Mouse (Mus musculus) hindbrain, embryonic 16.5 days (tissue): ENCODE measurements around the gene Olfr199. TPM values are rescaled to one million over a fixed set of nuclear protein-coding genes. Genes with fewer than 3 reads are reported as not detected.
"Not testable (repeated sequence)": the region's sequence is repeated elsewhere in the genome, so short reads cannot be mapped to it uniquely, and the experiment has no call there.

Experiments used
- ATAC-seq: fragments of 200-750 bp; cut with Nextera tagmentation; 2 replicates; pipeline ENCODE4 v1.8.0; 2017; ENCODE audit warnings: moderate TSS enrichment, moderate library complexity
- H3K27ac ChIP-seq: fragments of 300-500 bp; sonication (generic); 2 replicates; pipeline ENCODE4 v1.5.1; 2014; ENCODE audit warnings: low read depth, mild to moderate bottlenecking, control low read depth, low read length, moderate library complexity
- H3K27me3 ChIP-seq: fragments of 300-500 bp; sonication (generic); replicated peaks from 2 replicates; pipeline ENCODE4 v1.6.1; 2014; ENCODE audit warnings: low read length; ENCODE audit not compliant: control insufficient read depth, insufficient read depth
- H3K36me3 ChIP-seq: fragments of 300-500 bp; sonication (generic); 2 replicates; pipeline ENCODE4 v1.6.1; 2014; ENCODE audit warnings: mild to moderate bottlenecking, low read length, moderate library complexity, mixed read lengths; ENCODE audit not compliant: control insufficient read depth, insufficient read depth
- H3K4me1 ChIP-seq: fragments of 300-500 bp; sonication (generic); 2 replicates; pipeline ENCODE4 v1.6.1; 2014; ENCODE audit warnings: low read depth, low read length; ENCODE audit not compliant: control insufficient read depth, insufficient read depth
- H3K4me2 ChIP-seq: fragments of 300-500 bp; sonication (generic); 2 replicates; pipeline ENCODE4 v1.6.1; 2014; ENCODE audit warnings: mild to moderate bottlenecking, low read length, control low read depth, moderate library complexity
- H3K4me3 ChIP-seq: fragments of 300-500 bp; sonication (generic); 2 replicates; pipeline ENCODE4 v1.5.1; 2014; ENCODE audit warnings: mild to moderate bottlenecking, low read length, control low read depth, moderate library complexity
- H3K9ac ChIP-seq: fragments of 300-500 bp; sonication (generic); 2 replicates; pipeline ENCODE4 v1.6.1; 2014; ENCODE audit warnings: low read depth, mild to moderate bottlenecking, control low read depth, low read length, moderate library complexity
- H3K9me3 ChIP-seq: fragments of 300-500 bp; sonication (generic); 2 replicates; pipeline ENCODE4 v1.6.1; 2014; ENCODE audit warnings: mild to moderate bottlenecking, low read length, moderate library complexity; ENCODE audit not compliant: control insufficient read depth
- WGBS: fragments of 180-500 bp; shearing (Covaris S2); extraction: QIAGEN DNeasy Blood & Tissue Kit; methylation state at CpG from one replicate; pipeline ENCODE4 v1.1.7; 2014; 5-methylcytosine and 5-hydroxymethylcytosine counted together
- polyA plus RNA-seq: library from polyadenylated mRNA; unstranded; fragments of >200 nt; fragmentation: Nextera tagmentation; extraction: Ambion mirVana; gene quantifications from 2 replicates; pipeline ENCODE4 v1.2.1, GENCODE M21; 2015

Olfr199 gene
- polyA plus RNA-seq, result not detected in 2 replicates

DNA sequence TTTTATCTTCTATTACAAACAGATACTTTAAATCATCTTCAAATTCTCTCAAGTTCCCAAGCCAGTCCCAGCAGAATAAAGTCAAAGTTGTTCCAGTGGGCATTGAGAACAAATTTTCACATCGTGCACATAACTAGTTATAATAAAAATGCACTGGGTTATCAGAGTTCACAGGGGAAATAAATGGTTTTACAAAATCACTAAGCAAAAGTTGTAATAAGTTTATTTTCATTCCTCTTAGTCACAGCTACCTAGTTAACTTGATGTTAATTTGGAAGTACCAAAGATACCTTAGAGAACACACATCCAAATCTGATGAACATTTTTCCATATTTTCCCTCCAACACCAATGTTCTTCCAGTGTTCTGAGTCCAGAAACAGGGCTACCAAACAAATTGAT, at the start of gene Olfr199:
Gene Olfr199 (minus strand): TSS at position 101 of the 400 bp plus-strand sequence.
- H3K4me1 ChIP-seq, ATAC-seq, H3K27me3 ChIP-seq, H3K4me3 ChIP-seq, H3K27ac ChIP-seq, H3K36me3 ChIP-seq, H3K4me2 ChIP-seq, H3K9ac ChIP-seq, H3K9me3 ChIP-seq: not testable (repeated sequence)
- 81% methylated on average over 1 of the region's 1 CpGs for WGBS

DNA sequence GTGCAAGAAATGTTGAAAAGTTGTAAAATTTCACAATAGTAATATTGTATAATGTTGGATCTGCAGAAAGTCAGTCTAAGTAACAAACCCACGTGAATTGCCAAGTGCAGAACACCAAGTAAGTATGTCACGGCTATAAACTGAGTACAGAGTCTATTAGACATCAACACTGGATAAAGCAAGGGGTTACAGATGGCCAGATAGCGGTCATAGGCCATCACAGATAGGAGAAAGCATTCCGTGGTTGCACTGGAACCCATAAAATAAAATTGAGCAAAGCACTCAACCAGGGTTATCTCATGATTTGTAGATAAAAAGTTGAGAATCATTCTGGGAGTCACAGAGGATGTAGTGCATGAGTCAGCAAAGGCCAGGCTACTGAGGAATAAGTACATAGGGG, 49.5 kb upstream of the Olfr199 start:
- WGBS, result 84% methylated on average over 4 of the region's 4 CpGs

GRCm38 (mm10) chr16:59249684-59250083, 30.1 kb upstream of the Olfr199 start:
- Histone ChIP-seq H3K27ac (no peak overlapping the region), H3K4me1 (no peaks in the 10 kb centered on the region), H3K4me3 (no peak overlapping the region), H3K36me3 (no peaks in the 10 kb centered on the region), H3K9ac (no peak overlapping the region), H3K4me2 (no peak overlapping the region), H3K9me3 (peaks cover 4% of the 10 kb centered on the region; the same call in 1 of the 2 replicates), H3K27me3 (no peaks in the 10 kb centered on the region)
- ATAC-seq, result no peak
- 91% methylated on average over 17 of the region's 17 CpGs for WGBS

More for the DNA sequence above, 49.5 kb upstream of the Olfr199 start:
- not testable (repeated sequence) for H3K4me3 ChIP-seq, H3K9me3 ChIP-seq, ATAC-seq, H3K36me3 ChIP-seq, H3K4me2 ChIP-seq, H3K4me1 ChIP-seq, H3K27me3 ChIP-seq, H3K9ac ChIP-seq, H3K27ac ChIP-seq

DNA sequence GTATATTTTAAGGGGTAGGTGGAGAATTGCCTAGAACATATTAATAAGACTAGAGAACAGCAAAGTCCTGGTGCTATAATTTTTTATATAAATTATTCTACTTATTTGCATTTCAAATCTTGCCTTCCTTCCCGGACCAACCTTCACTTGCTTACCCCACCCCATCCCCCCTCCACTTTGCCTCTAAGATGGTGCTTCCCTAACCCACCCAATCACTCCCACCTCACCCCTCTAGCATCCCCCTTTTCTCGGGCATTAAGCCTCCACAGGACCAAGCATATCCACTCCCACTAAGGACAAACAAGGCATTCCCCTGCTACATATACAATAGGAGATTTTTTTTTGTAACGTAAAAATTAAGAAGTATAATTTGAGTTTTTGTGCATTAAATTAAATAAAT, 1.7 kb downstream of the Olfr199 start:
- 84% methylated on average over 3 of the region's 3 CpGs for WGBS
- H3K4me2 ChIP-seq, H3K9ac ChIP-seq, H3K36me3 ChIP-seq, H3K27me3 ChIP-seq, H3K9me3 ChIP-seq, H3K4me1 ChIP-seq, ATAC-seq, H3K4me3 ChIP-seq, H3K27ac ChIP-seq: not testable (repeated sequence)

- H3K27ac ChIP-seq, ATAC-seq, H3K4me2 ChIP-seq, H3K4me3 ChIP-seq, H3K9ac ChIP-seq, H3K9me3 ChIP-seq, H3K4me1 ChIP-seq, H3K27me3 ChIP-seq, H3K36me3 ChIP-seq: not testable (repeated sequence)
- 73% methylated on average over 1 of the region's 1 CpGs for WGBS
Measured at GRCm38 (mm10) chr16:59203433-59203832, 16.1 kb downstream of the Olfr199 start, which contains the start of gene Olfr198. TSS of gene Olfr198 (minus strand) at chr16:59203533.

- WGBS, result 85% methylated on average over 3 of the region's 3 CpGs
- Histone ChIP-seq H3K4me3 (no peak within 1 kb of the TSS), H3K27ac (no peak within 1 kb of the TSS), H3K9me3 (no peaks in the 10 kb centered on the region), H3K4me1 (no peaks in the 10 kb centered on the region), H3K36me3 (no peaks in the 10 kb centered on the region), H3K9ac (no peak within 1 kb of the TSS), H3K4me2 (no peak within 1 kb of the TSS), H3K27me3 (no peaks in the 10 kb centered on the region)
- no peak for ATAC-seq
Measured at GRCm38 (mm10) chr16:59170354-59170753, 49.2 kb downstream of the Olfr199 start, which contains the start of gene Olfr196. TSS of gene Olfr196 (minus strand) at chr16:59170454.

Other genes starting within 250 kb of the Olfr199 start
- gene Olfr183, start 224.4 kb downstream of the Olfr199 start, polyA plus RNA-seq, result not detected in 2 replicates
- not detected in 2 replicates for gene Olfr186, start 189.5 kb downstream of the Olfr199 start, polyA plus RNA-seq
- not detected in 2 replicates for gene Olfr187, start 180.0 kb downstream of the Olfr199 start, polyA plus RNA-seq
- not detected in 2 replicates for gene Olfr190, start 141.8 kb downstream of the Olfr199 start, polyA plus RNA-seq
- gene Olfr191, start 129.9 kb downstream of the Olfr199 start, polyA plus RNA-seq, result not detected in 2 replicates
- not detected in 2 replicates for gene Olfr193, start 107.9 kb downstream of the Olfr199 start, polyA plus RNA-seq
- gene Olfr194, start 98.7 kb downstream of the Olfr199 start, polyA plus RNA-seq, result not detected in 2 replicates
- not detected in 2 replicates for gene Olfr195, start 72.7 kb downstream of the Olfr199 start, polyA plus RNA-seq
- gene Olfr196, start 49.3 kb downstream of the Olfr199 start, polyA plus RNA-seq, result not detected in 2 replicates
- not detected in 2 replicates for gene Olfr198, start 16.2 kb downstream of the Olfr199 start, polyA plus RNA-seq
- gene Olfr201, start 52.9 kb upstream of the Olfr199 start, polyA plus RNA-seq, result not detected in 2 replicates
- gene Olfr202, start 67.0 kb upstream of the Olfr199 start, polyA plus RNA-seq, result not detected in 2 replicates
- not detected in 2 replicates for gene Olfr203, start 79.1 kb upstream of the Olfr199 start, polyA plus RNA-seq
- not detected in 2 replicates for gene Olfr204, start 98.5 kb upstream of the Olfr199 start, polyA plus RNA-seq
- gene Olfr205, start 111.4 kb upstream of the Olfr199 start, polyA plus RNA-seq, result not detected in 2 replicates
- gene Olfr206, start 129.5 kb upstream of the Olfr199 start, polyA plus RNA-seq, result not detected in 2 replicates
- not detected in 2 replicates for gene Olfr209, start 144.2 kb upstream of the Olfr199 start, polyA plus RNA-seq
- not detected in 2 replicates for gene Gabrr3, start 187.6 kb upstream of the Olfr199 start, polyA plus RNA-seq